In genomic region chr10:60578738-60579538, GRCm38 (mm10) we compare ENCODE assay signal across 15 mouse cellular contexts.
DNase-seq lines count a peak whose midpoint lies in the region; ATAC-seq and TF ChIP-seq lines count a peak whose summit lies in the region.
"Had no signal": no experiment of that assay in that cellular context is flagged by ENCODE, and none has a peak within 500 bp of the region (broad histone marks: within the 10 kb centered on the region; RNA-seq: fewer than 3 reads in every experiment).

No protein-coding gene starts in this region.

- no peak for TF ChIP-seq POLR2A in bone marrow, adult 2 months (IDR thresholded peaks at IDR 0.05; ENCODE audit: borderline replicate concordance, control insufficient read depth, low read depth, low read length)

- H3K9ac ChIP-seq in liver, embryonic 16.5 days (ENCODE audit: low read depth, low read length), result no peak overlapping the region
- H3K9ac ChIP-seq in liver, embryonic 12.5 days, result no peak overlapping the region
- H3K9ac ChIP-seq: heart, embryonic 13.5 days; liver, embryonic 13.5 days had no signal

- H3K9me3 ChIP-seq in liver, embryonic 16.5 days (replicated peaks; ENCODE audit: control insufficient read depth, low read length), result no peaks in the 10 kb centered on the region; the same call in 1 of the 2 replicates
- no peaks in the 10 kb centered on the region for H3K9me3 ChIP-seq in liver, embryonic 12.5 days (replicated peaks)
- H3K9me3 ChIP-seq: heart, embryonic 13.5 days; liver, embryonic 13.5 days had no signal

- no peak for TF ChIP-seq CTCF in bone marrow, adult 2 months (IDR thresholded peaks at IDR 0.05; ENCODE audit: control insufficient read depth, insufficient read depth, low read length)

- no peaks in the 10 kb centered on the region for H3K36me3 ChIP-seq in liver, embryonic 16.5 days (ENCODE audit: control insufficient read depth, insufficient read depth)
- H3K36me3 ChIP-seq in liver, embryonic 12.5 days, result no peaks in the 10 kb centered on the region
- H3K36me3 ChIP-seq: heart, embryonic 13.5 days; liver, embryonic 13.5 days had no signal

- peaks cover 28% of the 10 kb centered on the region for H3K4me1 ChIP-seq in liver, embryonic 16.5 days (ENCODE audit: control insufficient read depth, low read depth, low read length)
- peaks cover 12% of the 10 kb centered on the region for H3K4me1 ChIP-seq in liver, embryonic 12.5 days
- H3K4me1 ChIP-seq in bone marrow, adult 2 months (ENCODE audit: control insufficient read depth, insufficient read depth, low read length), result peaks cover 5% of the 10 kb centered on the region; the same call in 1 of the 2 replicates

- no peak for ATAC-seq in liver, embryonic 16.5 days (ENCODE audit: low read depth)
- no peak for ATAC-seq in liver, embryonic 12.5 days
- ATAC-seq in erythroblast, adult 5-6 weeks (replicated peaks; ENCODE audit: low FRiP score, poor library complexity, severe bottlenecking), result 0 out of 2 replicates have a peak, but pooled peaks have one; percentile 7
- no peak for ATAC-seq in frontal cortex, adult (ENCODE audit: low TSS enrichment)
- ATAC-seq: midbrain, embryonic 16.5 days had no signal

- peak; percentile 87 for DNase-seq in retina, postnatal 1 day
- DNase-seq in right cerebral cortex, postnatal 14 days, result no peak
- DNase-seq: cerebellum, adult 2 months; kidney, adult 11 months; kidney, postnatal 25 days; liver, embryonic 13.5 days; lung, postnatal 36 days; thymus, adult 2 months had no signal

- H3K4me3 ChIP-seq in liver, embryonic 16.5 days (ENCODE audit: low read depth, low read length), result no peak overlapping the region
- no peak overlapping the region for H3K4me3 ChIP-seq in liver, embryonic 12.5 days
- no peak overlapping the region for H3K4me3 ChIP-seq in bone marrow, adult 2 months (replicated peaks; ENCODE audit: control insufficient read depth, low read depth, low read length)
- H3K4me3 ChIP-seq: heart, embryonic 13.5 days; liver, embryonic 13.5 days had no signal

- H3K27ac ChIP-seq in liver, embryonic 16.5 days (ENCODE audit: low read length), result peak overlapping the region; percentile 92
- no peak overlapping the region for H3K27ac ChIP-seq in liver, embryonic 12.5 days
- peak overlapping the region; percentile 92; the same call in 1 of the 2 replicates for H3K27ac ChIP-seq in bone marrow, adult 2 months (ENCODE audit: control insufficient read depth, insufficient read depth, low read depth, low read length, poor library complexity)
- H3K27ac ChIP-seq: heart, embryonic 13.5 days had no signal

- WGBS in liver, embryonic 16.5 days (ENCODE audit: insufficient replicate concordance), result 83% methylated on average over 12 of the region's 12 CpGs
- WGBS in liver, embryonic 12.5 days (ENCODE audit: insufficient replicate concordance), result 74% methylated on average over 12 of the region's 12 CpGs
- WGBS in bone marrow, adult 2 months, result 92% methylated on average over 12 of the region's 12 CpGs

- no peaks in the 10 kb centered on the region for H3K27me3 ChIP-seq in liver, embryonic 16.5 days (ENCODE audit: control insufficient read depth, insufficient read depth, low read depth, low read length)
- H3K27me3 ChIP-seq in liver, embryonic 12.5 days (replicated peaks), result no peaks in the 10 kb centered on the region
- H3K27me3 ChIP-seq: heart, embryonic 13.5 days; liver, embryonic 13.5 days had no signal

- 0 out of 2 replicates have a peak overlapping the region, but pooled peaks have one; percentile 24 for H3K4me2 ChIP-seq in liver, embryonic 16.5 days (ENCODE audit: low read depth, low read length)
- H3K4me2 ChIP-seq in liver, embryonic 12.5 days, result no peak overlapping the region
- H3K4me2 ChIP-seq: heart, embryonic 13.5 days; liver, embryonic 13.5 days had no signal
